Mouse (Mus musculus): ENCODE results near the gene Notum. TPM values are rescaled to one million over a fixed set of nuclear protein-coding genes. Genes with fewer than 3 reads are reported as not detected.

The Notum gene
- polyA plus RNA-seq, 1 experiment from 2014 or later = 3.3 TPM

GRCm38 (mm10) chr11:120618619-120619535, 42.1 kb downstream of the Notum start:
- no peaks in the 10 kb centered on the region for H3K27me3 ChIP-seq (ENCODE audit: low read depth, poor library complexity, severe bottlenecking)
- no peak for DNase-seq (ENCODE audit: low spot score)
- H3K36me3 ChIP-seq = peaks cover 78% of the 10 kb centered on the region
- peaks cover 38% of the 10 kb centered on the region for H3K4me1 ChIP-seq
- peak overlapping the region; percentile 83; the same call in 1 of the 2 replicates for H3K4me3 ChIP-seq
- 95% methylated on average over 25 of the region's 25 CpGs for WGBS
- H3K27ac ChIP-seq (replicated peaks) = peak overlapping the region; percentile 89
- no peaks in the 10 kb centered on the region for H3K9me3 ChIP-seq (replicated peaks)

GRCm38 (mm10) chr11:120617519-120618112, 43.4 kb downstream of the Notum start, which contains the start of gene Pcyt2:
Pcyt2 (minus strand) TSS chr11:120617936.
- H3K4me1 ChIP-seq = peaks cover 34% of the 10 kb centered on the region
- WGBS = under 1% methylated on average over 55 of the region's 56 CpGs
- peak; percentile 90 for DNase-seq (ENCODE audit: low spot score)
- no peaks in the 10 kb centered on the region for H3K9me3 ChIP-seq (replicated peaks)
- no peaks in the 10 kb centered on the region for H3K27me3 ChIP-seq (ENCODE audit: low read depth, poor library complexity, severe bottlenecking)
- peaks cover 81% of the 10 kb centered on the region for H3K36me3 ChIP-seq
- H3K27ac ChIP-seq (replicated peaks) = peak within 1 kb of the TSS; percentile 89
- H3K4me3 ChIP-seq = peak within 1 kb of the TSS; percentile 83

GRCm38 (mm10) chr11:120616617-120617294, 44.2 kb downstream of the Notum start:
- Histone ChIP-seq H3K27me3 (ENCODE audit: low read depth, poor library complexity, severe bottlenecking) (no peaks in the 10 kb centered on the region), H3K27ac (replicated peaks) (peak overlapping the region; percentile 89), H3K36me3 (peaks cover 81% of the 10 kb centered on the region), H3K4me3 (peak overlapping the region; percentile 83), H3K4me1 (peaks cover 34% of the 10 kb centered on the region), H3K9me3 (replicated peaks) (no peaks in the 10 kb centered on the region)
- 57% methylated on average over 4 of the region's 4 CpGs for WGBS
- DNase-seq (ENCODE audit: low spot score) = no peak

- DNase-seq (ENCODE audit: low spot score) = no peak
- Histone ChIP-seq H3K4me1 (peaks cover 34% of the 10 kb centered on the region), H3K27ac (replicated peaks) (no peak overlapping the region), H3K9me3 (replicated peaks) (no peaks in the 10 kb centered on the region), H3K36me3 (peaks cover 81% of the 10 kb centered on the region), H3K4me3 (peak overlapping the region; percentile 20; the same call in 1 of the 2 replicates), H3K27me3 (ENCODE audit: low read depth, poor library complexity, severe bottlenecking) (no peaks in the 10 kb centered on the region)
- 92% methylated on average over 11 of the region's 11 CpGs for WGBS
These were observed 45.3 kb downstream of the Notum start for GRCm38 (mm10) chr11:120615606-120616203.

- Histone ChIP-seq H3K36me3 (peaks cover 81% of the 10 kb centered on the region), H3K9me3 (replicated peaks) (no peaks in the 10 kb centered on the region), H3K27ac (replicated peaks) (no peak overlapping the region), H3K4me1 (peaks cover 34% of the 10 kb centered on the region), H3K27me3 (ENCODE audit: low read depth, poor library complexity, severe bottlenecking) (no peaks in the 10 kb centered on the region), H3K4me3 (0 out of 2 replicates have a peak overlapping the region, but pooled peaks have one; percentile 20)
- 95% methylated on average over 6 of the region's 6 CpGs for WGBS
- DNase-seq (ENCODE audit: low spot score) = no peak
These were observed 45.8 kb downstream of the Notum start for GRCm38 (mm10) chr11:120615167-120615566.

- peaks cover 9% of the 10 kb centered on the region for H3K27me3 ChIP-seq (ENCODE audit: low read depth, poor library complexity, severe bottlenecking)
- no peak overlapping the region for H3K27ac ChIP-seq (replicated peaks)
- peaks cover 80% of the 10 kb centered on the region for H3K36me3 ChIP-seq
- H3K4me1 ChIP-seq = peaks cover 43% of the 10 kb centered on the region
- WGBS = 89% methylated on average over 8 of the region's 8 CpGs
- no peak for DNase-seq (ENCODE audit: low spot score)
- no peaks in the 10 kb centered on the region for H3K9me3 ChIP-seq (replicated peaks)
- H3K4me3 ChIP-seq = 0 out of 2 replicates have a peak overlapping the region, but pooled peaks have one; percentile 9
These were observed 47.0 kb downstream of the Notum start for GRCm38 (mm10) chr11:120613976-120614375.

GRCm38 (mm10) chr11:120613481-120613972, 47.4 kb downstream of the Notum start:
- Histone ChIP-seq H3K36me3 (peaks cover 76% of the 10 kb centered on the region), H3K27ac (replicated peaks) (no peak overlapping the region), H3K4me3 (no peak overlapping the region), H3K4me1 (peaks cover 47% of the 10 kb centered on the region), H3K27me3 (ENCODE audit: low read depth, poor library complexity, severe bottlenecking) (peaks cover 14% of the 10 kb centered on the region), H3K9me3 (replicated peaks) (no peaks in the 10 kb centered on the region)
- DNase-seq (ENCODE audit: low spot score) = no peak
- WGBS = 91% methylated on average over 10 of the region's 10 CpGs

- peak overlapping the region; percentile 16; the same call in 1 of the 2 replicates for H3K4me3 ChIP-seq
- DNase-seq (ENCODE audit: low spot score) = peak; percentile 72
- no peaks in the 10 kb centered on the region for H3K9me3 ChIP-seq (replicated peaks)
- no peak overlapping the region for H3K27ac ChIP-seq (replicated peaks)
- peaks cover 47% of the 10 kb centered on the region for H3K4me1 ChIP-seq
- H3K27me3 ChIP-seq (ENCODE audit: low read depth, poor library complexity, severe bottlenecking) = peaks cover 22% of the 10 kb centered on the region
- peaks cover 68% of the 10 kb centered on the region for H3K36me3 ChIP-seq
- WGBS = 54% methylated on average over 6 of the region's 6 CpGs
These were observed 48.2 kb downstream of the Notum start for GRCm38 (mm10) chr11:120612763-120613162.

GRCm38 (mm10) chr11:120610477-120611046, 50.4 kb downstream of the Notum start:
- peaks cover 81% of the 10 kb centered on the region for H3K36me3 ChIP-seq
- H3K4me1 ChIP-seq = peaks cover 39% of the 10 kb centered on the region
- no peak overlapping the region for H3K4me3 ChIP-seq
- 79% methylated on average over 9 of the region's 9 CpGs for WGBS
- DNase-seq (ENCODE audit: low spot score) = no peak
- no peaks in the 10 kb centered on the region for H3K9me3 ChIP-seq (replicated peaks)
- H3K27ac ChIP-seq (replicated peaks) = no peak overlapping the region
- peaks cover 36% of the 10 kb centered on the region for H3K27me3 ChIP-seq (ENCODE audit: low read depth, poor library complexity, severe bottlenecking)

GRCm38 (mm10) chr11:120609250-120609649, 51.7 kb downstream of the Notum start:
- peaks cover 36% of the 10 kb centered on the region for H3K27me3 ChIP-seq (ENCODE audit: low read depth, poor library complexity, severe bottlenecking)
- H3K27ac ChIP-seq (replicated peaks) = no peak overlapping the region
- peak overlapping the region; percentile 47; the same call in 1 of the 2 replicates for H3K4me3 ChIP-seq
- peaks cover 83% of the 10 kb centered on the region for H3K36me3 ChIP-seq
- H3K9me3 ChIP-seq (replicated peaks) = no peaks in the 10 kb centered on the region
- H3K4me1 ChIP-seq = peaks cover 33% of the 10 kb centered on the region
- whole genome bisulfite sequencing = 33% methylated on average over 8 of the region's 8 CpGs
- no peak for DNase-seq (ENCODE audit: low spot score)

GRCm38 (mm10) chr11:120608241-120609034, 52.5 kb downstream of the Notum start, which contains the start of gene Npb:
Npb (plus strand) TSS chr11:120608477.
- WGBS = 6% methylated on average over 45 of the region's 45 CpGs
- H3K4me3 ChIP-seq = peak within 1 kb of the TSS; percentile 47
- H3K4me1 ChIP-seq = peaks cover 31% of the 10 kb centered on the region
- H3K27me3 ChIP-seq (ENCODE audit: low read depth, poor library complexity, severe bottlenecking) = peaks cover 36% of the 10 kb centered on the region
- DNase-seq (ENCODE audit: low spot score) = no peak
- H3K27ac ChIP-seq (replicated peaks) = peak within 1 kb of the TSS; percentile 53; the same call in 1 of the 2 replicates
- H3K36me3 ChIP-seq = peaks cover 83% of the 10 kb centered on the region
- H3K9me3 ChIP-seq (replicated peaks) = no peaks in the 10 kb centered on the region

Measured in midbrain, embryonic 10.5 days (tissue).